Mouse (Mus musculus): ENCODE measurements around the gene Wasf1. TPM values are rescaled to one million over a fixed set of nuclear protein-coding genes. Genes with fewer than 3 reads are reported as not detected.

Wasf1 gene
- polyA plus RNA-seq, 1 experiment from 2014 or later = 85.8 TPM

Other genes starting within 250 kb of the Wasf1 start
- gene Mettl24, start 200.2 kb upstream of the Wasf1 start, polyA plus RNA-seq (2015; fragmentation: Nextera tagmentation; extraction: Ambion mirVana) = 0.23 and 0.29 TPM in 2 replicates
- 32.3 and 33.2 TPM in 2 replicates for gene Cdc40, start 164 bp upstream of the Wasf1 start, polyA plus RNA-seq (2015; fragmentation: Nextera tagmentation; extraction: Ambion mirVana)
- 1.5 and 2.4 TPM in 2 replicates for gene Gpr6, start 188.8 kb downstream of the Wasf1 start, polyA plus RNA-seq (2015; fragmentation: Nextera tagmentation; extraction: Ambion mirVana)

All from forebrain, embryonic 15.5 days (tissue).